Mouse (Mus musculus) heart, adult 2 months (tissue): ENCODE results near the gene Nisch.

ENCODE experiments used
- CTCF ChIP-seq: fragments of 200-600 bp; IDR thresholded peaks from 2 replicates; pipeline ENCODE4 v1.8.1; 2022; ENCODE audit warnings: antibody characterized with exemption, mild to moderate bottlenecking, moderate library complexity
- POLR2A ChIP-seq: fragments of 200-500 bp; IDR thresholded peaks from 2 replicates; pipeline ENCODE4 v1.6.1; 2011; ENCODE audit warnings: mild to moderate bottlenecking, low read depth, low read length, control low read depth; ENCODE audit not compliant: insufficient read depth

GRCm38 (mm10) chr14:31183541-31183940 is 33.2 kb downstream of the Nisch start:
- no peak for TF ChIP-seq POLR2A
- no peak for TF ChIP-seq CTCF
